Mouse (Mus musculus) naive thymus-derived CD4-positive, alpha-beta T cell, adult 2 months (primary cell): ENCODE data around the gene Ubtd1.

ENCODE experiments used
- DNase-seq: peaks from one replicate; pipeline ENCODE4 v3.0.0-alpha.2; 2011; ENCODE audit warnings: low read depth

Ubtd1 gene

GRCm38 (mm10) chr19:42021681-42022541 lies 40.3 kb downstream of the Ubtd1 start:
- no peak for DNase-seq

- DNase-seq: no peak
Measured at GRCm38 (mm10) chr19:42022542-42022848, 40.9 kb downstream of the Ubtd1 start.

- DNase-seq: peak; percentile 85
Measured at GRCm38 (mm10) chr19:42026158-42026557, 44.6 kb downstream of the Ubtd1 start.

DNA sequence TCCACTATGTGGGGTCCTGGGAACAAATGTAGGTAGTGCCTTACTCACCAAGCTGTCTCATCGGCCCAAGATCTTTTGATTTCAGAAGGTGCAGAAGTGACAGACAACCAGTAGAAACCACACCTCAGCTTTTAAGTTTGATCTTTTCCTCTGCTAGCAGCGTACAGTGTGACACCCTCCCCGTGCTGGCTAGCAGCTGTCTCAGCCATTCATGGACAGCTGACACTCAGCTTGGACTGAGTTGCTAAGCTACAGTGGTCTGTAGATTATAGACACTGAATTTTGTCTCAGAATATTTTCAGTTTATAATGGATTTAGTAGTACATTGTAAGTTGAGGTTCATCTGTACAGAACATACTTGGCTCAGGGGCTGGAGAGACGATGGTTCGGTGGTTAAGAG lies 49.5 kb downstream of the Ubtd1 start:
- no peak for DNase-seq

DNA sequence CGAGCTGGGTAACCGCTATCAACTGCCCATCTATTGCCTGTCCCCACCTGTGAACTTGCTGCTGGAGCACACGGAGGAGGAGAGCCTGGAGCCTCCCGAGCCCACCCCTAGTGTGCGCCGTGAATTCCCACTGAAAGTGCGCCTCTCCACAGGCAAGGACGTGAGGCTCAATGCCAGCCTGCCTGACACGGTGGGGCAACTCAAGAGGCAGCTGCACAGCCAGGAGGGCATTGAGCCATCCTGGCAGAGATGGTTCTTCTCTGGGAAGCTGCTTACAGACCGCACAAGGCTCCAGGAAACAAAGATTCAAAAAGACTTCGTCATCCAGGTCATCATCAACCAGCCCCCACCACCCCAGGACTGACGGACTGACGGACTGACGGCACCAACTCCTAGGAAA lies 52.0 kb downstream of the Ubtd1 start:
- DNase-seq: no peak

DNA sequence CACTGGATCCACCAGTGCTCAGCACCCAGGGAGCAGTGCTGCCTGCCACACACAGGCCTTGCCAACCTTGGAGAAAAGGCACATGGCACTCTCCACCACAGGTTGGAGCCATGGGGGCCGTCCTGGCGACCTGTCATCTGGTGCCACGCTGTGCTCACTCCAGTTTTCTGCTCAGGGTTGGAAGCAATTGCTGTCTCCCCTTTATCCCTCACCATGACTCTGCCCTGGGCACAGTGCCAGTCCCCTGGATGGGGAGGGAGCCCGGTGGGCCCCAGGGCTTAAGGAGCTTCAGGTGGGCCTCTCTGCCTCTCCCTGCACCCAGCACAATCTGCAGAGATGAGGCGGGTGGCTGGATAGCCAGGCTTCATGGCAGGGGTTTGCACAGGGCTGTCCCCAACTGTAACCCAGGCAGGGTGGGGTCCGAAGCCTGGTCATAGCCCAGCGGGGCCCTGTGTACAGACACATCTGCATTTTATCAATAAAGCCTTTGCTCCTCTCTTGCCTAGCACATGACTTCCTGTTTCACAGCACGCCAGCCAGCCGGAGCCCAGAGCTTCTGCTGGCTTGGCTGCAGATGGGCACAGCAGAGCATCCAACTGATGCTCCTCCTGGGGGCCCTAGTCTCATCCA lies 52.7 kb downstream of the Ubtd1 start:
- DNase-seq: no peak

GRCm38 (mm10) chr19:42034881-42035455 lies 53.4 kb downstream of the Ubtd1 start:
- DNase-seq: no peak

GRCm38 (mm10) chr19:42035456-42036248 lies 54.1 kb downstream of the Ubtd1 start, which contains the start of gene Ankrd2:
TSS of gene Ankrd2 (plus strand) at chr19:42036000.
- DNase-seq: peak; percentile 86

DNA sequence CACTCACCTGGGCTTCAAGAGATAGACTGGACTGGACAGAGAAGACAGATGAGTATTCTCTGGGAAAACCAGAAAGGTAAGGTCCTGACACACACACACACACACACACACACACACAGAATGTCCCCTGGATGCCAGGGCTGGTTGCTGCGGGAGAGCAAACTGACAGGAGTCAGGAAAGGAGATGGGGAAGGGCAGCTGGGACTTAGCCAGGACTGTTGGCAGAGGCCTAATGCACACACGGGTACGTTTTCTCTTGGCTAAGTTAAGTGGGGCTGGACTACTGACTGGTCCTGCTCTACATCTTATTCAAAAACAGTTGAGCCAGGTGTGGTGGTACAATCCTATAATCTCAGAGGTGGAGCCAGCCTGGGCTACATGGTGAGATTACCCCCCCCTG lies 54.8 kb downstream of the Ubtd1 start:
- no peak for DNase-seq

- DNase-seq: no peak
Measured at GRCm38 (mm10) chr19:42037167-42037702, 55.7 kb downstream of the Ubtd1 start.

DNA sequence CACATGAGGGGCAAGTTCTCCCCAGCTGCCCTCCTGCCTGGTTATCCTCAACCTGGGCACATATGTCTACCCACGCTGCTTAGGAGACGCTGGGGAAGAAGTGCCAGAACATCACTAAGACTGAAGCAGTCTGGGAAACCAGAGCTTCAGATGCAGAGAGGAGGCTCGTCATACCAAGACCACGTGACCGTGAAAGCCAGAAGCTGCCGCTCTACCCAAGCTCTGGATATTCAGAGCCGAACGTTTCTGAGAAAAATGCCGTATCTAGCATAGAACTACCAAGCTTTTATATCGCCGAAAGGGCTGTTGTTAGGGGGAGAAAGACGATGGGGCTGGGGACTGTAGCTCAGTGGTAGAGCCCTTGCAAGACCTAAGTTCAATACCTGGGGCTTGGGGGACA lies 56.7 kb downstream of the Ubtd1 start:
- DNase-seq: no peak

- no peak for DNase-seq
Measured at GRCm38 (mm10) chr19:42043988-42044387, 62.4 kb downstream of the Ubtd1 start.

- peak; percentile 72 for DNase-seq
Measured at GRCm38 (mm10) chr19:42045269-42046102, 63.9 kb downstream of the Ubtd1 start, which contains the start of gene Hoga1. TSS of gene Hoga1 (plus strand) at chr19:42045610.

DNA sequence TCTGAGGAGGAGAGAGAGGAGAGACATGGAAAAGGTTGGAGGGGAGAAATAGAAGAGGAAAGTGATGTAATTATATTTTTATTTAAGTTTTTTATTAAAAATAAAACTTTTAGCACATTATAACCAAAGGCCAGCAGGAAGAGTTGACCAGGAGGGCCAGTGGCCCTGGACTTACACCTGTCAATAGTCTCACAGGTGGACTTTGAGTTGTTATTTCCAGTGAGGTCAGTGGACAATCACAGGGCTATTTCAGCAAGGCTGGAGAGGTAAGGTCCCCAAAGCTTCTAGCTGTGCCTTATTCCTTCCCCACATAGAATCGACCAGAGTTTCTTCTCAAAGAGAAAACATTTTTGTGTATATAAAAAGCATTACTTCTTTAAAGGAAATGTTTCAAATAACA lies 68.7 kb downstream of the Ubtd1 start:
- no peak for DNase-seq

DNA sequence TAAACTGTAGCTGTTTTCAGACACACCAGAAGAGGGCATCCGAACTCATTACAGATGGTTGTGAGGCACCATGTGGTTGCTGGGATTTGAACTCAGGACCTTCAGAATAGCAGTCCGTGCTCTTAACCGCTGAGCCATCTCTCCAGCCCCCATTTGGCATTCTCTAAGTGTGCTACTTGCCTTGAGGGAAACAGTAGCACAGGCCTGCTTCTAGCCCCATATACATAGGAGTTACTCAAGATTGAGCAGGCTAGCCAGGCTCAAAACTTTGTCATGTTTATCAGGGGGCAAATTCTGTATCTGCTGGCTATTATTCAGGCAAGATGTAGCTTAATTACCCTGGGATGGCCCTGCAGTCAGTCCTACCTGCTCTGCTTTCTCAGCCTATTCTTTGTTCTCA lies 69.8 kb downstream of the Ubtd1 start:
- DNase-seq: no peak

- DNase-seq: no peak
Measured at GRCm38 (mm10) chr19:42051948-42052347, 70.4 kb downstream of the Ubtd1 start, which contains the start of gene 4933411K16Rik. TSS of gene 4933411K16Rik (plus strand) at chr19:42052248.

- no peak for DNase-seq
Measured at GRCm38 (mm10) chr19:42054255-42054654, 72.7 kb downstream of the Ubtd1 start.

DNA sequence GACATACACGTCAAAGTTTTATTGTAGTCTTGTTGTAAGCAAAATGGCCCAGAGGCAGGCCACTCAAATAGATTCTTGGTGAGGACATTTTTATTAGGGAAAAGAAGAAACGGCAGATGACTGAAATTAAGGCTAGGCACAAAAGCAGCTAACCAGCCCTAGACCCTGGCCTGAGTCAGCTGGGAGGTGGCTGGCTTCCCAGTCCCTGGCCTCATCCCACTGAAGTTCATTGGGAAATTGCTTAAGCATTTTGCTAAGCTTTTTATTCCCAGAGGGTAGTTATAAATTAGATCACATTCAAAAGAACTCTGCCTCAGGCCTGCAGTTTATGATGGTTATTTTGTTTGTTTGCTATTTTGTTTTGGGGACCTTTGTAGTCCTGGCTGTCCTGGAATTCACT lies 74.3 kb downstream of the Ubtd1 start:
- no peak for DNase-seq

- DNase-seq: no peak
Measured at GRCm38 (mm10) chr19:42056719-42057409, 75.3 kb downstream of the Ubtd1 start.

DNA sequence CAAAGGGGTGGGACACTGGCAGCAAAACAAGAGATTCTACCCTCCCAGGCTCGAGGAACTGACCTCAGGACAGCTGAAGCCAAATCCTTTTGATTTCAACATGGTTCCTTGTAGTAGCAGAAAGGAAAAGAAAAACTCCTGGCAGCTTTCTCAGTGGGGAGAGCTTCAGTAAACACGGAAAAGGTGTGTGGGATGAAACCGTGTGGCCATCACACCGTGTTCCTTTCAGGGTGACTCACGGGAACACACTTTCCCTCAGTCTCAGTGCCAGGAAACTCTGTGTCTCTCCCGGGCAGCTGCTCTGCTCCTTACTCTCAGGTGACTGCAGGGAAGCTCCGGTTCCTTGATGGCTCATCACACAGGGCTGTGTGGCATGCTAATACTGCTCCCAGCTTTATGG lies 76.9 kb downstream of the Ubtd1 start:
- DNase-seq: no peak

- DNase-seq: no peak
Measured at GRCm38 (mm10) chr19:42061443-42061842, 79.9 kb downstream of the Ubtd1 start.
